Mouse (Mus musculus): Measurements from ENCODE around the gene Nnat. TPM values are rescaled to one million over a fixed set of nuclear protein-coding genes. Genes with fewer than 3 reads are reported as not detected.

The Nnat gene
- polyA plus RNA-seq, 1 experiment from 2014 or later, result 410 TPM

DNA sequence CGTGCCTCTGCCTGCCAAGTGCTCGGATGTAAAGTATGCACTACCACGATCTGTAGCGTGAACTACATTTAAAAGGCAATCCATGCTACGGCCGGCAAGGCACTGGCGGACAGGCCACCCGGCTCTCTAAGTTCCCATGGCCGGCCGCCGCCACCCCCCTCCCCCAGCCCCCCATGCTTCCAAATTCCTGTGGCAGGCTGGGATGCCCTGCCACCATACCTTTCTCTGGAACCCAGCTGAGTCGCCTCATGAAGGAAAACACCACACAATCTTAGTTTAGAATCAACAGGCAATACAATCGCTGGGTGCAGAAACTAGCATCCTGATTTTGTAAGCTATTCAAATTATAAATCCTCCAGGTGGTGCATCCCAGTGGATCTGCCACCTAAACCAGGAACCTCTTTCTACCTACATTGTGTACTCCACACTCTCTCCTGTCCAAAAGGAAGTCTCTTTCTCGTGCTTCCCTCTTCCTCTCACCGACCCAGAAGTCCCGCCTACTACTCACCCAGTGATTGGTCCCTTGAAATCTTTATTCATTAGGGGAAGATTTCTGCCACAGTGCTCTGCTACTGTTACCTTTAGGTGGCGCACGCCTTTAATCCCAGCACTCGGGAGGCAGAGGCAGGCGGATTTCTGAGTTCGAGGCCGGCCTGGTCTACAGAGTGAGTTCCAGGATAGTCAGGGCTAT is 37.1 kb downstream of the Nnat start:
- peak overlapping the region; percentile 22; the same call in 1 of the 2 replicates for H3K4me2 ChIP-seq (ENCODE audit: low read length)
- no peaks in the 10 kb centered on the region for H3K27me3 ChIP-seq (replicated peaks; ENCODE audit: control insufficient read depth, insufficient read depth, low read length)
- no peak overlapping the region for H3K27ac ChIP-seq (ENCODE audit: low read depth)
- H3K36me3 ChIP-seq (ENCODE audit: control insufficient read depth, insufficient read depth, low read length), result no peaks in the 10 kb centered on the region
- ATAC-seq (replicated peaks; ENCODE audit: low FRiP score, low TSS enrichment, low read depth) (no peak), DNase-seq (ENCODE audit: low spot score) (no peak)
- peaks cover 10% of the 10 kb centered on the region for H3K4me1 ChIP-seq (replicated peaks; ENCODE audit: control insufficient read depth, insufficient read depth, low read length)
- H3K9ac ChIP-seq (ENCODE audit: low read length), result no peak overlapping the region
- H3K4me3 ChIP-seq (ENCODE audit: low read depth, low read length), result no peak overlapping the region
- WGBS, result 66% methylated on average over 22 of the region's 22 CpGs
- no peaks in the 10 kb centered on the region for H3K9me3 ChIP-seq (ENCODE audit: control insufficient read depth, low read length)

DNA sequence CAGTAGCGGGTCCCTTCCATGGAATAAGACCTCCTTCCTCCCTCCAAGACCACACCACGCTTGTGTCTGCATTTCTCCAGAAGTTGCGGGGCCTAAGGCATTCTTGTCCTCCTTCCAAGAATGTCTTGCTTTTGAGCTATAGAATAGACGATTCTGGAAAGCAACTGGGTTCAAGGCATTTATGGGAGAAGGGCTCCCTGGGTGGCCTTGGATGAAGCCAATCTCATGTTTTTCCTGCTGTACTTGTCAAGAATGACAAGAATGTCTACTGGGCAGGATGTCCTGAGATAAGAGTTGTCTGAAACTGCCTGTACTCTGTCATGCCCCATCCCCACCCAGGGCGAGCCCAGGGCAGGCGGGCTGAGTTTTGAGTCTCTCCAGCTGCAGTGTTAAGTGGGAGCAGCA is 41.6 kb downstream of the Nnat start:
- DNase-seq (ENCODE audit: low spot score) (peak; percentile 75), ATAC-seq (replicated peaks; ENCODE audit: low FRiP score, low TSS enrichment, low read depth) (peak; percentile 80)

GRCm38 (mm10) chr2:157605025-157605675 is 45.3 kb downstream of the Nnat start:
- peak; percentile 94 for DNase-seq (ENCODE audit: low spot score)
- Histone ChIP-seq H3K27ac (ENCODE audit: low read depth) (no peak overlapping the region), H3K9ac (ENCODE audit: low read length) (no peak overlapping the region), H3K9me3 (ENCODE audit: control insufficient read depth, low read length) (no peaks in the 10 kb centered on the region), H3K36me3 (ENCODE audit: control insufficient read depth, insufficient read depth, low read length) (no peaks in the 10 kb centered on the region), H3K4me1 (replicated peaks; ENCODE audit: control insufficient read depth, insufficient read depth, low read length) (peaks cover 33% of the 10 kb centered on the region), H3K4me3 (ENCODE audit: low read depth, low read length) (no peak overlapping the region), H3K4me2 (ENCODE audit: low read length) (no peak overlapping the region), H3K27me3 (replicated peaks; ENCODE audit: control insufficient read depth, insufficient read depth, low read length) (no peaks in the 10 kb centered on the region)
- 7% methylated on average over 18 of the region's 18 CpGs for WGBS
- ATAC-seq (replicated peaks; ENCODE audit: low FRiP score, low TSS enrichment, low read depth), result no peak

More for the DNA sequence above, 41.6 kb downstream of the Nnat start:
- Histone ChIP-seq H3K4me1 (replicated peaks; ENCODE audit: control insufficient read depth, insufficient read depth, low read length) (peaks cover 17% of the 10 kb centered on the region), H3K27me3 (replicated peaks; ENCODE audit: control insufficient read depth, insufficient read depth, low read length) (no peaks in the 10 kb centered on the region), H3K27ac (ENCODE audit: low read depth) (peak overlapping the region; percentile 38; the same call in 1 of the 2 replicates), H3K9ac (ENCODE audit: low read length) (no peak overlapping the region), H3K4me3 (ENCODE audit: low read depth, low read length) (no peak overlapping the region), H3K36me3 (ENCODE audit: control insufficient read depth, insufficient read depth, low read length) (no peaks in the 10 kb centered on the region), H3K4me2 (ENCODE audit: low read length) (no peak overlapping the region), H3K9me3 (ENCODE audit: control insufficient read depth, low read length) (no peaks in the 10 kb centered on the region)
- 30% methylated on average over 6 of the region's 6 CpGs for WGBS

GRCm38 (mm10) chr2:157607542-157608236 is 47.8 kb downstream of the Nnat start:
- Histone ChIP-seq H3K27me3 (replicated peaks; ENCODE audit: control insufficient read depth, insufficient read depth, low read length) (no peaks in the 10 kb centered on the region), H3K4me2 (ENCODE audit: low read length) (peak overlapping the region; percentile 20; the same call in 1 of the 2 replicates), H3K9ac (ENCODE audit: low read length) (no peak overlapping the region), H3K9me3 (ENCODE audit: control insufficient read depth, low read length) (no peaks in the 10 kb centered on the region), H3K4me1 (replicated peaks; ENCODE audit: control insufficient read depth, insufficient read depth, low read length) (peaks cover 21% of the 10 kb centered on the region), H3K36me3 (ENCODE audit: control insufficient read depth, insufficient read depth, low read length) (no peaks in the 10 kb centered on the region), H3K4me3 (ENCODE audit: low read depth, low read length) (no peak overlapping the region), H3K27ac (ENCODE audit: low read depth) (peak overlapping the region; percentile 76)
- peak; percentile 69 for DNase-seq (ENCODE audit: low spot score)
- 28% methylated on average over 9 of the region's 9 CpGs for WGBS
- peak; percentile 71 for ATAC-seq (replicated peaks; ENCODE audit: low FRiP score, low TSS enrichment, low read depth)

DNA sequence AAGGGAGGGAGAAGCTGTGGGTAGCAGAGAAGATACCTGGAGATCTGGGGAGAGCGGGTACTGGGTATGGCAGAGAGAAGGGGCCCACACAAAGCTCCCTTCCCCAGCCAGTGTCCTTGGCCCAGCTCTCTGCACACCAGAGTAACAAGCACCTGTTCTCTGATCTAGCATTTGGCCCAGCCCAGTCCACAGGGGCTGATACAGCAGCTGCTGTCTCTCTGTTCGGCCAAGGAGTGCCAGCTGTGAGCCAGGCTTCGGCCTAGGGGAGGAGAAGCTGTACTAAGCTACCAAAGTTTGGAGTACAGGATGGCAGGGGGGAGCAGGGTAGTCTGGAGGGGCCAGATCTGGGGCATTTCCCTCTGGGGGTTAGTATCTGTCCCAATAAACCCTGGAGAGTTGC is 51.9 kb downstream of the Nnat start:
- H3K27me3 ChIP-seq (replicated peaks; ENCODE audit: control insufficient read depth, insufficient read depth, low read length), result no peaks in the 10 kb centered on the region
- no peak overlapping the region for H3K9ac ChIP-seq (ENCODE audit: low read length)
- H3K9me3 ChIP-seq (ENCODE audit: control insufficient read depth, low read length), result no peaks in the 10 kb centered on the region
- no peak overlapping the region for H3K4me2 ChIP-seq (ENCODE audit: low read length)
- peaks cover 22% of the 10 kb centered on the region for H3K4me1 ChIP-seq (replicated peaks; ENCODE audit: control insufficient read depth, insufficient read depth, low read length)
- 80% methylated on average over 3 of the region's 3 CpGs for WGBS
- H3K27ac ChIP-seq (ENCODE audit: low read depth), result no peak overlapping the region
- no peaks in the 10 kb centered on the region for H3K36me3 ChIP-seq (ENCODE audit: control insufficient read depth, insufficient read depth, low read length)
- DNase-seq (ENCODE audit: low spot score) (no peak), ATAC-seq (replicated peaks; ENCODE audit: low FRiP score, low TSS enrichment, low read depth) (no peak)
- H3K4me3 ChIP-seq (ENCODE audit: low read depth, low read length), result no peak overlapping the region

Small RNA genes within 50 kb of the gene (microRNA-seq; reads per million reads assigned to microRNA genes)
- 6.0 reads per million, percentile 35 among the genes with 10 or more reads in this experiment for gene Gm23134

Other genes with a start within 250 kb of the Nnat start
- 0.68 TPM in 1 of 2 replicates, not detected in the other for gene Ghrh, start 212.6 kb upstream of the Nnat start, polyA plus RNA-seq (2014; fragmentation: Nextera tagmentation; extraction: Ambion mirVana)
- gene Manbal, start 192.5 kb upstream of the Nnat start, polyA plus RNA-seq (2014; fragmentation: Nextera tagmentation; extraction: Ambion mirVana), result 43.3 and 48.9 TPM in 2 replicates
- gene Src, start 141.6 kb upstream of the Nnat start, polyA plus RNA-seq (2014; fragmentation: Nextera tagmentation; extraction: Ambion mirVana), result 15.4 and 17.5 TPM in 2 replicates
- 51.9 and 53.7 TPM in 2 replicates for gene Blcap, start 11.2 kb downstream of the Nnat start, polyA plus RNA-seq (2014; fragmentation: Nextera tagmentation; extraction: Ambion mirVana)
- 50.5 and 57.3 TPM in 2 replicates for gene Ctnnbl1, start 177.3 kb downstream of the Nnat start, polyA plus RNA-seq (2014; fragmentation: Nextera tagmentation; extraction: Ambion mirVana)

Data from intestine, embryonic 14.5 days (tissue).